In genomic region chr3:88437454-88437853, GRCm38 (mm10) we compare ENCODE assay signal across 9 mouse cellular contexts. TPM values are rescaled to one million over a fixed set of nuclear protein-coding genes. Genes with fewer than 3 reads are reported as not detected.
A peak's percentile ranks its signal among the peaks of the same experiment; 100 is the strongest.
DNase-seq lines count a peak whose midpoint lies in the region; ATAC-seq lines count a peak whose summit lies in the region.
"Had no signal": no experiment of that assay in that cellular context is flagged by ENCODE, and none has a peak within 500 bp of the region (broad histone marks: within the 10 kb centered on the region; RNA-seq: fewer than 3 reads in every experiment).

No protein-coding gene starts in this region.

- H3K4me1 ChIP-seq in intestine, embryonic 14.5 days (replicated peaks; ENCODE audit: control insufficient read depth, insufficient read depth, low read length) = peaks cover 6% of the 10 kb centered on the region; the same call in 1 of the 2 replicates
- H3K4me1 ChIP-seq in intestine, embryonic 16.5 days (ENCODE audit: control insufficient read depth, insufficient read depth, low read length) = peaks cover 16% of the 10 kb centered on the region
- H3K4me1 ChIP-seq in forebrain, embryonic 13.5 days = peaks cover 32% of the 10 kb centered on the region
- H3K4me1 ChIP-seq in intestine, embryonic 15.5 days (replicated peaks) = peaks cover 19% of the 10 kb centered on the region
- peaks cover 29% of the 10 kb centered on the region for H3K4me1 ChIP-seq in liver, embryonic 12.5 days

- DNase-seq in intestine, embryonic 14.5 days (ENCODE audit: low spot score) = no peak
- DNase-seq in thymus, postnatal 36 days = no peak

- no peak overlapping the region for H3K27ac ChIP-seq in intestine, embryonic 14.5 days (ENCODE audit: low read depth)
- H3K27ac ChIP-seq in intestine, embryonic 16.5 days (ENCODE audit: low read length) = no peak overlapping the region
- no peak overlapping the region for H3K27ac ChIP-seq in forebrain, embryonic 13.5 days
- no peak overlapping the region for H3K27ac ChIP-seq in intestine, embryonic 15.5 days
- no peak overlapping the region for H3K27ac ChIP-seq in liver, embryonic 12.5 days

- no peaks in the 10 kb centered on the region for H3K27me3 ChIP-seq in intestine, embryonic 14.5 days (replicated peaks; ENCODE audit: control insufficient read depth, insufficient read depth, low read length)
- H3K27me3 ChIP-seq in intestine, embryonic 16.5 days (replicated peaks; ENCODE audit: control insufficient read depth, insufficient read depth, low read length) = no peaks in the 10 kb centered on the region
- 0 out of 2 replicates have a peak, but pooled peaks cover 3% of the 10 kb centered on the region for H3K27me3 ChIP-seq in forebrain, embryonic 13.5 days
- no peaks in the 10 kb centered on the region for H3K27me3 ChIP-seq in intestine, embryonic 15.5 days (replicated peaks)
- H3K27me3 ChIP-seq in liver, embryonic 12.5 days (replicated peaks) = peaks cover 70% of the 10 kb centered on the region

- H3K36me3 ChIP-seq in intestine, embryonic 14.5 days (ENCODE audit: control insufficient read depth, insufficient read depth, low read length) = no peaks in the 10 kb centered on the region
- peaks cover 2% of the 10 kb centered on the region; the same call in 1 of the 2 replicates for H3K36me3 ChIP-seq in intestine, embryonic 16.5 days (ENCODE audit: control insufficient read depth, insufficient read depth, low read length)
- H3K36me3 ChIP-seq in forebrain, embryonic 13.5 days (ENCODE audit: poor library complexity, severe bottlenecking) = peaks cover 34% of the 10 kb centered on the region
- H3K36me3 ChIP-seq in intestine, embryonic 15.5 days = no peaks in the 10 kb centered on the region
- no peaks in the 10 kb centered on the region for H3K36me3 ChIP-seq in liver, embryonic 12.5 days

- peak overlapping the region; percentile 55 for H3K4me2 ChIP-seq in intestine, embryonic 14.5 days (ENCODE audit: low read length)
- no peak overlapping the region for H3K4me2 ChIP-seq in intestine, embryonic 16.5 days (ENCODE audit: low read depth, low read length)
- H3K4me2 ChIP-seq in forebrain, embryonic 13.5 days = peak overlapping the region; percentile 60
- H3K4me2 ChIP-seq in intestine, embryonic 15.5 days (replicated peaks) = no peak overlapping the region
- H3K4me2 ChIP-seq in liver, embryonic 12.5 days = peak overlapping the region; percentile 61; the same call in 1 of the 2 replicates

- 80% methylated on average over 10 of the region's 10 CpGs for WGBS in intestine, embryonic 14.5 days
- 69% methylated on average over 10 of the region's 10 CpGs for WGBS in intestine, embryonic 16.5 days
- 84% methylated on average over 10 of the region's 10 CpGs for WGBS in forebrain, embryonic 13.5 days
- WGBS in intestine, embryonic 15.5 days = 70% methylated on average over 10 of the region's 10 CpGs
- 70% methylated on average over 10 of the region's 10 CpGs for WGBS in liver, embryonic 12.5 days (ENCODE audit: insufficient replicate concordance)

- H3K9ac ChIP-seq in intestine, embryonic 14.5 days (ENCODE audit: low read length) = no peak overlapping the region
- H3K9ac ChIP-seq in intestine, embryonic 16.5 days (ENCODE audit: low read depth, low read length) = no peak overlapping the region
- peak overlapping the region; percentile 58; the same call in 1 of the 2 replicates for H3K9ac ChIP-seq in forebrain, embryonic 13.5 days
- peak overlapping the region; percentile 40; the same call in 1 of the 2 replicates for H3K9ac ChIP-seq in intestine, embryonic 15.5 days
- H3K9ac ChIP-seq in liver, embryonic 12.5 days = no peak overlapping the region

- ATAC-seq in intestine, embryonic 14.5 days (replicated peaks; ENCODE audit: low FRiP score, low TSS enrichment, low read depth) = no peak
- ATAC-seq in intestine, embryonic 16.5 days = no peak
- no peak for ATAC-seq in forebrain, embryonic 13.5 days
- no peak for ATAC-seq in intestine, embryonic 15.5 days
- no peak for ATAC-seq in liver, embryonic 12.5 days
- ATAC-seq in megakaryocyte progenitor cell, adult 5-6 weeks (replicated peaks; ENCODE audit: poor library complexity) = no peak

- H3K9me3 ChIP-seq in intestine, embryonic 14.5 days (ENCODE audit: control insufficient read depth, low read length) = no peaks in the 10 kb centered on the region
- no peaks in the 10 kb centered on the region; the same call in 1 of the 2 replicates for H3K9me3 ChIP-seq in intestine, embryonic 16.5 days (ENCODE audit: control insufficient read depth, low read length)
- H3K9me3 ChIP-seq in forebrain, embryonic 13.5 days (replicated peaks) = no peaks in the 10 kb centered on the region
- 0 out of 2 replicates have a peak, but pooled peaks cover 4% of the 10 kb centered on the region for H3K9me3 ChIP-seq in intestine, embryonic 15.5 days
- no peaks in the 10 kb centered on the region for H3K9me3 ChIP-seq in liver, embryonic 12.5 days (replicated peaks)

- no peak overlapping the region for H3K4me3 ChIP-seq in intestine, embryonic 14.5 days (ENCODE audit: low read depth, low read length)
- H3K4me3 ChIP-seq in intestine, embryonic 16.5 days (ENCODE audit: low read length) = no peak overlapping the region
- H3K4me3 ChIP-seq in forebrain, embryonic 13.5 days = peak overlapping the region; percentile 34; the same call in 1 of the 2 replicates
- no peak overlapping the region for H3K4me3 ChIP-seq in intestine, embryonic 15.5 days (replicated peaks)
- no peak overlapping the region for H3K4me3 ChIP-seq in liver, embryonic 12.5 days

RNA-seq across cellular contexts. Expression of gene Slc25a44, which starts 12.5 kb away (rescaled TPM):
- 19.7 and 20.1 TPM in 2 replicates for polyA plus RNA-seq in intestine, embryonic 14.5 days (2014; fragmentation: Nextera tagmentation; extraction: Ambion mirVana)
- polyA plus RNA-seq in intestine, embryonic 16.5 days (2015; fragmentation: Nextera tagmentation; extraction: Ambion mirVana) = 20.4 and 21.8 TPM in 2 replicates
- 23.0 and 26.2 TPM in 2 replicates for polyA plus RNA-seq in forebrain, embryonic 13.5 days (2015; fragmentation: Nextera tagmentation; extraction: Ambion mirVana)
- polyA plus RNA-seq in intestine, embryonic 15.5 days (2015; fragmentation: Nextera tagmentation; extraction: Ambion mirVana) = 17.2 and 17.3 TPM in 2 replicates
- polyA plus RNA-seq in liver, embryonic 12.5 days (2016; fragmentation: Nextera tagmentation; extraction: Ambion mirVana) = 14.0 and 14.9 TPM in 2 replicates
- 10.3 and 11.1 TPM in 2 replicates for total RNA-seq in megakaryocyte progenitor cell, adult 5-6 weeks (2015)
- total RNA-seq in megakaryocyte progenitor cell, adult 5-6 weeks (2017) = 16.2 and 17.9 TPM in 2 replicates

RNA-seq across cellular contexts. Expression of gene Sema4a, which starts 23.5 kb away (rescaled TPM):
- polyA plus RNA-seq in intestine, embryonic 14.5 days (2014; fragmentation: Nextera tagmentation; extraction: Ambion mirVana) = 11.1 and 13.3 TPM in 2 replicates
- 60.9 and 71.1 TPM in 2 replicates for polyA plus RNA-seq in intestine, embryonic 16.5 days (2015; fragmentation: Nextera tagmentation; extraction: Ambion mirVana)
- polyA plus RNA-seq in forebrain, embryonic 13.5 days (2015; fragmentation: Nextera tagmentation; extraction: Ambion mirVana) = 13.7 and 16.7 TPM in 2 replicates
- polyA plus RNA-seq in intestine, embryonic 15.5 days (2015; fragmentation: Nextera tagmentation; extraction: Ambion mirVana) = 30.9 and 39.2 TPM in 2 replicates
- 14.4 and 17.6 TPM in 2 replicates for polyA plus RNA-seq in liver, embryonic 12.5 days (2016; fragmentation: Nextera tagmentation; extraction: Ambion mirVana)
- 32.7 and 43.1 TPM in 2 replicates for total RNA-seq in megakaryocyte progenitor cell, adult 5-6 weeks (2015)
- total RNA-seq in megakaryocyte progenitor cell, adult 5-6 weeks (2017) = 25.9 and 39.4 TPM in 2 replicates

RNA-seq across cellular contexts. Expression of gene Pmf1, which starts 27.3 kb away (rescaled TPM):
- polyA plus RNA-seq in intestine, embryonic 14.5 days (2014; fragmentation: Nextera tagmentation; extraction: Ambion mirVana) = 150 and 154 TPM in 2 replicates
- 112 and 129 TPM in 2 replicates for polyA plus RNA-seq in intestine, embryonic 16.5 days (2015; fragmentation: Nextera tagmentation; extraction: Ambion mirVana)
- 107 TPM in 2 replicates for polyA plus RNA-seq in forebrain, embryonic 13.5 days (2015; fragmentation: Nextera tagmentation; extraction: Ambion mirVana)
- polyA plus RNA-seq in intestine, embryonic 15.5 days (2015; fragmentation: Nextera tagmentation; extraction: Ambion mirVana) = 127 and 128 TPM in 2 replicates
- 104 and 115 TPM in 2 replicates for polyA plus RNA-seq in liver, embryonic 12.5 days (2016; fragmentation: Nextera tagmentation; extraction: Ambion mirVana)
- total RNA-seq in megakaryocyte progenitor cell, adult 5-6 weeks (2015) = 161 and 165 TPM in 2 replicates
- total RNA-seq in megakaryocyte progenitor cell, adult 5-6 weeks (2017) = 121 and 129 TPM in 2 replicates

RNA-seq across cellular contexts. Expression of gene Bglap, which starts 53.2 kb away (rescaled TPM):
- 0.64 TPM in 1 of 2 replicates, not detected in the other for polyA plus RNA-seq in intestine, embryonic 14.5 days (2014; fragmentation: Nextera tagmentation; extraction: Ambion mirVana)
- polyA plus RNA-seq in intestine, embryonic 16.5 days (2015; fragmentation: Nextera tagmentation; extraction: Ambion mirVana) = 0.69 TPM in 1 of 2 replicates, not detected in the other
- 0.54 TPM in 1 of 2 replicates, not detected in the other for polyA plus RNA-seq in forebrain, embryonic 13.5 days (2015; fragmentation: Nextera tagmentation; extraction: Ambion mirVana)
- not detected in 2 replicates for polyA plus RNA-seq in intestine, embryonic 15.5 days (2015; fragmentation: Nextera tagmentation; extraction: Ambion mirVana)
- polyA plus RNA-seq in liver, embryonic 12.5 days (2016; fragmentation: Nextera tagmentation; extraction: Ambion mirVana) = not detected in 2 replicates
- total RNA-seq in megakaryocyte progenitor cell, adult 5-6 weeks (2015) = not detected in 2 replicates
- total RNA-seq in megakaryocyte progenitor cell, adult 5-6 weeks (2017) = not detected in 2 replicates
- total RNA-seq: common myeloid progenitor, adult 5-6 weeks; gastrocnemius, adult 8-10 months had no signal

RNA-seq across cellular contexts. Expression of gene Bglap2, which starts 59.0 kb away (rescaled TPM):
- polyA plus RNA-seq in intestine, embryonic 14.5 days (2014; fragmentation: Nextera tagmentation; extraction: Ambion mirVana) = not detected in 2 replicates
- polyA plus RNA-seq in intestine, embryonic 16.5 days (2015; fragmentation: Nextera tagmentation; extraction: Ambion mirVana) = not detected in 2 replicates
- polyA plus RNA-seq in forebrain, embryonic 13.5 days (2015; fragmentation: Nextera tagmentation; extraction: Ambion mirVana) = not detected in 2 replicates
- polyA plus RNA-seq in intestine, embryonic 15.5 days (2015; fragmentation: Nextera tagmentation; extraction: Ambion mirVana) = not detected in 2 replicates
- polyA plus RNA-seq in liver, embryonic 12.5 days (2016; fragmentation: Nextera tagmentation; extraction: Ambion mirVana) = not detected in 2 replicates
- not detected in 2 replicates for total RNA-seq in megakaryocyte progenitor cell, adult 5-6 weeks (2015)
- total RNA-seq in megakaryocyte progenitor cell, adult 5-6 weeks (2017) = not detected in 2 replicates
- total RNA-seq: common myeloid progenitor, adult 5-6 weeks; gastrocnemius, adult 8-10 months had no signal

Comparison
In these comparisons a context has a peak if more than half of its experiments do, and no peak if none do; other contexts are left out.
1. H3K4me2 ChIP-seq: peak in intestine, embryonic 14.5 days (single experiment), forebrain, embryonic 13.5 days (single experiment) and liver, embryonic 12.5 days (single experiment); none in intestine, embryonic 16.5 days (single experiment) and intestine, embryonic 15.5 days (single experiment).
2. H3K9ac ChIP-seq: peak in forebrain, embryonic 13.5 days (single experiment) and intestine, embryonic 15.5 days (single experiment); none in intestine, embryonic 14.5 days (single experiment), intestine, embryonic 16.5 days (single experiment) and liver, embryonic 12.5 days (single experiment).